Mouse (Mus musculus) midbrain, embryonic 11.5 days (tissue): ENCODE measurements around the gene Mkrn1. TPM values are rescaled to one million over a fixed set of nuclear protein-coding genes. Genes with fewer than 3 reads are reported as not detected.
A peak's percentile ranks its signal among the peaks of the same experiment; 100 is the strongest.

ENCODE experiments used
- ATAC-seq: fragments of 200-750 bp; cut with Nextera tagmentation; 2 replicates; pipeline ENCODE4 v1.8.0; 2017; ENCODE audit warnings: moderate TSS enrichment, moderate library complexity; ENCODE audit not compliant: low FRiP score
- DNase-seq: peaks from one replicate; pipeline ENCODE4 v3.0.0; 2015; ENCODE audit warnings: low spot score; ENCODE audit errors: missing footprints
- H3K27ac ChIP-seq: fragments of 300-500 bp; sonication (generic); 2 replicates; pipeline ENCODE4 v1.5.1; 2014; ENCODE audit warnings: low read depth, low read length
- H3K27me3 ChIP-seq: fragments of 300-500 bp; sonication (generic); 2 replicates; pipeline ENCODE4 v1.6.1; 2014; ENCODE audit warnings: mild to moderate bottlenecking, low read length, moderate library complexity, mixed read lengths; ENCODE audit not compliant: control insufficient read depth, insufficient read depth
- H3K36me3 ChIP-seq: fragments of 300-500 bp; sonication (generic); 2 replicates; pipeline ENCODE4 v1.6.1; 2014; ENCODE audit warnings: mild to moderate bottlenecking, low read length, moderate library complexity, mixed read lengths; ENCODE audit not compliant: control insufficient read depth, insufficient read depth
- H3K4me1 ChIP-seq: fragments of 300-500 bp; sonication (generic); 2 replicates; pipeline ENCODE4 v1.6.1; 2014; ENCODE audit warnings: low read length; ENCODE audit not compliant: control insufficient read depth, insufficient read depth
- H3K4me2 ChIP-seq: fragments of 300-500 bp; sonication (generic); 2 replicates; pipeline ENCODE4 v1.6.1; 2014; ENCODE audit warnings: mild to moderate bottlenecking, moderate library complexity
- H3K4me3 ChIP-seq: fragments of 300-500 bp; sonication (generic); 2 replicates; pipeline ENCODE4 v1.5.1; 2014; ENCODE audit warnings: low read depth, low read length
- H3K9ac ChIP-seq: fragments of 300-500 bp; sonication (generic); 2 replicates; pipeline ENCODE4 v1.6.1; 2014; ENCODE audit warnings: low read length
- H3K9me3 ChIP-seq: fragments of 300-500 bp; sonication (generic); 2 replicates; pipeline ENCODE4 v1.6.1; 2016; ENCODE audit warnings: low read length; ENCODE audit not compliant: control insufficient read depth
- WGBS: fragments of 180-500 bp; shearing (Covaris S2); extraction: QIAGEN DNeasy Blood & Tissue Kit; methylation state at CpG from one replicate; pipeline ENCODE4 v1.1.7; 2014; 5-methylcytosine and 5-hydroxymethylcytosine counted together
- polyA plus RNA-seq: library from polyadenylated mRNA; unstranded; fragments of >200 nt; fragmentation: Nextera tagmentation; extraction: Ambion mirVana; gene quantifications from 2 replicates; pipeline ENCODE4 v1.2.1, GENCODE M21; 2014

The Mkrn1 gene
- polyA plus RNA-seq, 1 experiment from 2014 or later = 131 TPM

- ATAC-seq = no peak; the same call in 1 of the 2 replicates
- WGBS = 66% methylated on average over 6 of the region's 6 CpGs
- no peak overlapping the region for H3K4me3 ChIP-seq
- no peak overlapping the region for H3K4me2 ChIP-seq
- no peaks in the 10 kb centered on the region for H3K27me3 ChIP-seq
- H3K9ac ChIP-seq = no peak overlapping the region
- no peaks in the 10 kb centered on the region for H3K9me3 ChIP-seq
- peaks cover 6% of the 10 kb centered on the region; the same call in 1 of the 2 replicates for H3K36me3 ChIP-seq
- peaks cover 40% of the 10 kb centered on the region for H3K4me1 ChIP-seq
- peak overlapping the region; percentile 86 for H3K27ac ChIP-seq
- peak; percentile 87 for DNase-seq
Measured at GRCm38 (mm10) chr6:39348946-39349345, 71.3 kb downstream of the Mkrn1 start.

GRCm38 (mm10) chr6:39347880-39348814 lies 72.1 kb downstream of the Mkrn1 start:
- Histone ChIP-seq H3K9ac (peak overlapping the region; percentile 57), H3K4me2 (no peak overlapping the region)

More at GRCm38 (mm10) chr6:39347880-39348814, 72.1 kb downstream of the Mkrn1 start:
- peak overlapping the region; percentile 86 for H3K27ac ChIP-seq
- H3K9me3 ChIP-seq = no peaks in the 10 kb centered on the region
- DNase-seq (peak; percentile 90), ATAC-seq (peak; percentile 60)
- peaks cover 40% of the 10 kb centered on the region for H3K4me1 ChIP-seq
- H3K27me3 ChIP-seq = no peaks in the 10 kb centered on the region
- H3K36me3 ChIP-seq = peaks cover 6% of the 10 kb centered on the region; the same call in 1 of the 2 replicates
- WGBS = 9% methylated on average over 4 of the region's 4 CpGs
- H3K4me3 ChIP-seq = no peak overlapping the region

Other genes with a start within 250 kb of the Mkrn1 start
- 15.8 and 17.0 TPM in 2 replicates for gene Kdm7a, start 213.7 kb downstream of the Mkrn1 start, polyA plus RNA-seq
- 43.6 and 50.7 TPM in 2 replicates for gene Slc37a3, start 42.8 kb downstream of the Mkrn1 start, polyA plus RNA-seq
- 0.23 and 0.30 TPM in 2 replicates for gene Rab19, start 39.3 kb downstream of the Mkrn1 start, polyA plus RNA-seq
- gene Dennd2a, start 137.4 kb upstream of the Mkrn1 start, polyA plus RNA-seq = 44.9 and 49.3 TPM in 2 replicates
- 25.5 and 28.4 TPM in 2 replicates for gene Adck2, start 153.4 kb upstream of the Mkrn1 start, polyA plus RNA-seq
- 0.51 and 1.1 TPM in 2 replicates for gene Gm42420, start 165.3 kb upstream of the Mkrn1 start, polyA plus RNA-seq
- gene Ndufb2, start 172.1 kb upstream of the Mkrn1 start, polyA plus RNA-seq = 234 and 271 TPM in 2 replicates